Mouse (Mus musculus): Measurements from ENCODE around the gene Fbxl7.

Gene Fbxl7

GRCm38 (mm10) chr15:26701949-26702675 is 193.3 kb downstream of the Fbxl7 start:
- in situ Hi-C loops (cut with MboI, MseI) = no loop called here

GRCm38 (mm10) chr15:26693075-26693474 is 202.3 kb downstream of the Fbxl7 start:
- in situ Hi-C loops (cut with MboI, MseI) = no loop called here

- in situ Hi-C loops (cut with MboI, MseI) = no loop called here
These were observed 206.8 kb downstream of the Fbxl7 start for GRCm38 (mm10) chr15:26688472-26689104.

GRCm38 (mm10) chr15:26687729-26688128 is 207.7 kb downstream of the Fbxl7 start:
- in situ Hi-C loops (cut with MboI, MseI) = no loop called here

DNA sequence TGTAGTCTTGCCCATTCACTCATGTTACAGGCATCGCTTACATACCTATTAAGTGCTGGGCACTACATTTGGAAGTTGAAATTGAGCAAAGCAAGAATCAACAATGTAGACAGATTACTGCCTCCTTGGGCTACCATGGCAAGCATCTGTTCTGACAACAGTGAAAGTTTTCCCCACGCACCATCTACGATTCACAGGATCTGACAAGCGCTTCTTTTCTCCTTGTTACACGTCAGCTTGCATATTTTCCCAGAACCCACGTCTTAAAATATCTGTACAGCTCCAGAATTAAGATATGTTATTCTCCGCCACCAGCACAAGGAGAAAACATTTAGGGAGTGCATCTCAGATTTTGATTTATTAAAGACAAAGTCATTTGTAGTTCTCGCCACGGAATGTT is 213.1 kb downstream of the Fbxl7 start:
- in situ Hi-C loops (cut with MboI, MseI) = no loop called here

DNA sequence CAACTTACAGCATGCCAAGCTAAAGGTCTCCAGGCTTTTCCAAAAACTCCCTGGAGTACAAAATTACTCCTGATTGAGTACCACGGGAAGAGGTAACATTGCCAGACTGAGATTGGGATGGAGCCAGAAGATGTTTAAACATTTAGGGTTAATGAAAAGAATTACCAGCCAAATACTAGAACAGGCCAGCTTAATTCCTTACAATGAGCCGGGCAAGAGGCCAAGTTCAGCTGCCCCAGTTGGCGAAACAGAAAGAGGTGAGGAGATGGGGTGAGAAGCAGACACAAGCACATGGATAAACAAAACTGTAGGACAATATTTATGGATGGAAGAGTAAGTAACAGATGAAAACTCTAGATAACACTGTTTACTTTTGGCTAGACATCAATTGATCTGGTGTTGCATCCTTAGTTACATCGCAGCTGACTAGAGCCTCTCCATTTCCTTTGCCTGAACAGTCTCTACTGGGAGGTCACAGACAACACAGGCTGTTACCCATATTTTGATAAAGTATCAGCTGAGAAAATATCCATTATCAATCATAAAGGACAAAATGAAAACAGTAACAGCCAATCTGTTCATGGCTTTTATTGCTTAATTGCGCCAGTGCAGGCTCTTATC is 222.0 kb downstream of the Fbxl7 start:
- in situ Hi-C loops (cut with MboI, MseI) = no loop called here

GRCm38 (mm10) chr15:26654988-26655387 is 240.4 kb downstream of the Fbxl7 start:
- in situ Hi-C loops (cut with MboI, MseI) = no loop called here

- in situ Hi-C loops (cut with MboI, MseI) = no loop called here
These were observed 252.8 kb downstream of the Fbxl7 start for GRCm38 (mm10) chr15:26642563-26642962.

GRCm38 (mm10) chr15:26639726-26640125 is 255.7 kb downstream of the Fbxl7 start:
- in situ Hi-C loops (cut with MboI, MseI) = no loop called here

GRCm38 (mm10) chr15:26635591-26635990 is 259.8 kb downstream of the Fbxl7 start:
- in situ Hi-C loops (cut with MboI, MseI) = no loop called here

DNA sequence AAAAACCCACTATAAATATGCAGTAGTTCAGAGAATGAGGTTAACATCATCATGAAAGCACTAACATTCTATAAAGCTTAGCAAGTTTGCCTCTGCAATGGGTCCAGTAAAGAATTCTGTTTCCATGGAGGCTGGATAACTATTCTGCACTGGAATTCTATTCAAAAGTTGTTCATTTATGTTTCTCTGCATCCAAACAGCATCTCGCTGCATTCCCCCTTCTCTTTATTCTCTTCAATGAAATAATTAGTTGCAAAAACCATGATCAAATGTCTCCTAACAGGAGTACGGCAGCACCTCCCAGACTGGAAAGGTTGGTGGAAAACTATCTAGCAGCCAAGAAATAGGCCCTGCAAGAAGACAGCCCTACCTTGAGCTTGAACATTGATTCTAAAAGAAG is 267.2 kb downstream of the Fbxl7 start:
- in situ Hi-C loops (cut with MboI, MseI) = no loop called here

- in situ Hi-C loops (cut with MboI, MseI) = loop anchor here (25.0 kb wide), 1 partner anchor 1639 kb away; no protein-coding TSS in a partner anchor
These were observed 272.1 kb downstream of the Fbxl7 start for GRCm38 (mm10) chr15:26623242-26623641.

GRCm38 (mm10) chr15:26620279-26620678 is 275.1 kb downstream of the Fbxl7 start:
- in situ Hi-C loops (cut with MboI, MseI) = loop anchor here (25.0 kb wide), 1 partner anchor 1642 kb away; no protein-coding TSS in a partner anchor

GRCm38 (mm10) chr15:26619221-26619620 is 276.2 kb downstream of the Fbxl7 start:
- in situ Hi-C loops (cut with MboI, MseI) = loop anchor here (25.0 kb wide), 1 partner anchor 1643 kb away; no protein-coding TSS in a partner anchor

DNA sequence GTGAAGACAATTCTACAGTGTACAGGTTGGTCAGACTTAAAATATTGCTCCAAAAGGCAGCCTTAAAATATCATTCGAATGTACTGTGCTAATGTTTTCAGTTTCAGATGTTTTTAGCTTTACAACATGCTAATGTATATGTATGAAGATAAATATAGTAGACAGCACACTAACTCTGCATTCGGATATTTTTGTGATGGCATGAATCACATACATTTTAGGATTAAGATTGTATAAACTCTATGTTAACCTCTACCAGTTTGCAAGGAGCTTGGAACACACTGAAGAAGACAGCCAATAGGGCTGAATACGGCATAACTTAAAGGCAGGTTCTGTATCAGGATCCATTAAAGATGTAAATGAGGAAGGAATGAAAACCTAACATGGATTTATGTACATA is 299.1 kb downstream of the Fbxl7 start:
- in situ Hi-C loops (cut with MboI, MseI) = no loop called here

- in situ Hi-C loops (cut with MboI, MseI) = no loop called here
These were observed 315.3 kb downstream of the Fbxl7 start for GRCm38 (mm10) chr15:26579947-26580709.

GRCm38 (mm10) chr15:26578500-26578899 is 316.9 kb downstream of the Fbxl7 start:
- in situ Hi-C loops (cut with MboI, MseI) = no loop called here

DNA sequence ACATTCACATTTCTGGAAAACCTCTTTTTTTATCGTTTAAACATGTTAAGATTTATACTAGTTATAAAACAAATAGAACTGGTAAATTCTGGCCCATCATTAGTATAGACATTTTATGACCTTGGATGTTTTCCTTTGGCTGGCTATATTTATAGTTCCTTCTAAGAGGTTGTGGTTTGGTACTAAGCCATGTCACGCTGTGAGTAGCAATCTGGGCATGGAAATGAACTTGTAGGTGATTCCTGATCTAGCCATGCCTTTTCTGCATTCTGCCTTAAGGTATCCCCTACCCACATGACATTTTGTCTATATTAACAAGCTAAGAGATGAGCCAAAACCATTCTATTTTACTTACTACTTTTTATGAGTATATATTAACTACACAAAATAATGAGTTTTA is 329.3 kb downstream of the Fbxl7 start:
- in situ Hi-C loops (cut with MboI, MseI) = no loop called here

GRCm38 (mm10) chr15:26553620-26554019 is 341.8 kb downstream of the Fbxl7 start:
- in situ Hi-C loops (cut with MboI, MseI) = no loop called here

GRCm38 (mm10) chr15:26533997-26534700 is 361.2 kb downstream of the Fbxl7 start:
- in situ Hi-C loops (cut with MboI, MseI) = no loop called here

- in situ Hi-C loops (cut with MboI, MseI) = no loop called here
These were observed 376.2 kb downstream of the Fbxl7 start for GRCm38 (mm10) chr15:26519220-26519631.

Measured in T-helper 1 cell (primary cell).